25 mouse cellular contexts compared by ENCODE assay signal in genomic region chr9:88527956-88528355, GRCm38 (mm10). TPM values are rescaled to one million over a fixed set of nuclear protein-coding genes. Genes with fewer than 3 reads are reported as not detected.
DNase-seq lines count a peak whose midpoint lies in the region; ATAC-seq and TF ChIP-seq lines count a peak whose summit lies in the region.
"Had no signal": no experiment of that assay in that cellular context is flagged by ENCODE, and none has a peak within 500 bp of the region (broad histone marks: within the 10 kb centered on the region; RNA-seq: fewer than 3 reads in every experiment).

No protein-coding gene starts in this region.

- DNase-seq in embryonic facial prominence, embryonic 11.5 days (ENCODE audit: low spot score), result peak; percentile 22
- DNase-seq in embryonic facial prominence, embryonic 10.5 days (ENCODE audit: low spot score), result no peak
- DNase-seq in heart, postnatal 14 days, result peak; percentile 16 to 20
- DNase-seq in gastrocnemius, adult 2 months, result peak; percentile 47
- DNase-seq in gastrocnemius, postnatal 25 days, result peak; percentile 21
- DNase-seq in midbrain, embryonic 10.5 days (ENCODE audit: low spot score), result no peak
- DNase-seq in cerebellum, postnatal 10 days, result no peak
- DNase-seq: adrenal gland, adult 2 months; adrenal gland, postnatal 25 days; cerebellum, adult 2 months; cerebellum, postnatal 25 days; forebrain, postnatal 0 days; kidney, adult 11 months; kidney, postnatal 10 days had no signal

- 65% methylated on average over 4 of the region's 4 CpGs for WGBS in embryonic facial prominence, embryonic 11.5 days
- WGBS in embryonic facial prominence, embryonic 10.5 days, result 61% methylated on average over 4 of the region's 4 CpGs
- 88% methylated on average over 4 of the region's 4 CpGs for WGBS in heart, embryonic 11.5 days (ENCODE audit: insufficient replicate concordance)
- 87% methylated on average over 4 of the region's 4 CpGs for WGBS in midbrain, embryonic 10.5 days

- no peak overlapping the region for H3K9ac ChIP-seq in embryonic facial prominence, embryonic 11.5 days (replicated peaks; ENCODE audit: low read length)
- no peak overlapping the region for H3K9ac ChIP-seq in heart, embryonic 11.5 days (ENCODE audit: low read depth, low read length)
- H3K9ac ChIP-seq: embryonic facial prominence, embryonic 12.5 days; forebrain, embryonic 13.5 days; forebrain, postnatal 0 days; heart, embryonic 15.5 days; hindbrain, embryonic 13.5 days had no signal

- H3K27ac ChIP-seq in embryonic facial prominence, embryonic 11.5 days (replicated peaks; ENCODE audit: low read depth, low read length), result no peak overlapping the region
- H3K27ac ChIP-seq in embryonic facial prominence, embryonic 10.5 days (replicated peaks), result no peak overlapping the region
- no peak overlapping the region for H3K27ac ChIP-seq in heart, embryonic 11.5 days (ENCODE audit: low read depth, low read length)
- no peak overlapping the region for H3K27ac ChIP-seq in gastrocnemius, adult 2 months
- H3K27ac ChIP-seq in midbrain, embryonic 10.5 days (replicated peaks), result no peak overlapping the region
- H3K27ac ChIP-seq: embryonic facial prominence, embryonic 12.5 days; forebrain, embryonic 13.5 days; heart, embryonic 15.5 days; hindbrain, embryonic 13.5 days; hindbrain, postnatal 0 days had no signal

- no peak for ATAC-seq in embryonic facial prominence, embryonic 11.5 days (replicated peaks; ENCODE audit: insufficient number of reproducible peaks, low FRiP score, low TSS enrichment, low read depth)
- no peak for ATAC-seq in heart, embryonic 11.5 days (replicated peaks; ENCODE audit: insufficient number of reproducible peaks, low FRiP score, low TSS enrichment)
- ATAC-seq: activated CD4-positive, CD25-positive, alpha-beta regulatory T cell, adult 4 months; forebrain, embryonic 13.5 days; forebrain, postnatal 0 days; hindbrain, postnatal 0 days; Patski had no signal

- no peak overlapping the region for H3K4me3 ChIP-seq in embryonic facial prominence, embryonic 11.5 days (ENCODE audit: low read depth, low read length)
- H3K4me3 ChIP-seq in embryonic facial prominence, embryonic 10.5 days, result no peak overlapping the region
- no peak overlapping the region for H3K4me3 ChIP-seq in heart, embryonic 11.5 days (ENCODE audit: low read depth, low read length)
- H3K4me3 ChIP-seq in gastrocnemius, adult 2 months, result no peak overlapping the region
- no peak overlapping the region for H3K4me3 ChIP-seq in midbrain, embryonic 10.5 days
- H3K4me3 ChIP-seq: embryonic facial prominence, embryonic 12.5 days; forebrain, embryonic 13.5 days; heart, embryonic 15.5 days; hindbrain, embryonic 13.5 days had no signal

- H3K4me2 ChIP-seq in embryonic facial prominence, embryonic 11.5 days (ENCODE audit: low read depth, low read length), result no peak overlapping the region
- H3K4me2 ChIP-seq in heart, embryonic 11.5 days, result no peak overlapping the region
- H3K4me2 ChIP-seq: embryonic facial prominence, embryonic 12.5 days; forebrain, embryonic 13.5 days; heart, embryonic 15.5 days; hindbrain, embryonic 13.5 days had no signal

- H3K4me1 ChIP-seq in embryonic facial prominence, embryonic 11.5 days (ENCODE audit: control insufficient read depth, insufficient read depth, low read length), result no peaks in the 10 kb centered on the region
- H3K4me1 ChIP-seq in embryonic facial prominence, embryonic 10.5 days, result no peaks in the 10 kb centered on the region
- no peaks in the 10 kb centered on the region for H3K4me1 ChIP-seq in heart, embryonic 11.5 days (ENCODE audit: control insufficient read depth, insufficient read depth, low read length)
- peaks cover 16% of the 10 kb centered on the region for H3K4me1 ChIP-seq in midbrain, embryonic 10.5 days
- H3K4me1 ChIP-seq: embryonic facial prominence, embryonic 12.5 days had no signal

- H3K36me3 ChIP-seq in embryonic facial prominence, embryonic 11.5 days (replicated peaks; ENCODE audit: control insufficient read depth, insufficient read depth, low read depth, low read length), result no peaks in the 10 kb centered on the region
- H3K36me3 ChIP-seq in embryonic facial prominence, embryonic 10.5 days (replicated peaks), result no peaks in the 10 kb centered on the region
- H3K36me3 ChIP-seq in heart, embryonic 11.5 days (ENCODE audit: control insufficient read depth, insufficient read depth, low read length), result no peaks in the 10 kb centered on the region
- no peaks in the 10 kb centered on the region for H3K36me3 ChIP-seq in midbrain, embryonic 10.5 days
- H3K36me3 ChIP-seq: embryonic facial prominence, embryonic 12.5 days; heart, embryonic 15.5 days; hindbrain, embryonic 13.5 days had no signal

- intact Hi-C loops in heart, postnatal 14 days (cut with DNase I), result no loop called here
- intact Hi-C loops in gastrocnemius, adult 2 months (cut with DNase I), result no loop called here

- no peak for TF ChIP-seq CTCF in gastrocnemius, adult 2 months (IDR thresholded peaks at IDR 0.05)

- H3K9me3 ChIP-seq in embryonic facial prominence, embryonic 11.5 days (replicated peaks; ENCODE audit: control insufficient read depth, low read length), result no peaks in the 10 kb centered on the region
- H3K9me3 ChIP-seq in embryonic facial prominence, embryonic 10.5 days, result no peaks in the 10 kb centered on the region
- no peaks in the 10 kb centered on the region for H3K9me3 ChIP-seq in heart, embryonic 11.5 days (replicated peaks; ENCODE audit: control insufficient read depth, low read length)
- H3K9me3 ChIP-seq in midbrain, embryonic 10.5 days (replicated peaks), result no peaks in the 10 kb centered on the region
- H3K9me3 ChIP-seq: embryonic facial prominence, embryonic 12.5 days; forebrain, embryonic 13.5 days; heart, embryonic 15.5 days; hindbrain, embryonic 13.5 days had no signal

- H3K27me3 ChIP-seq in embryonic facial prominence, embryonic 11.5 days (ENCODE audit: control insufficient read depth, insufficient read depth, low read length), result no peaks in the 10 kb centered on the region
- H3K27me3 ChIP-seq in embryonic facial prominence, embryonic 10.5 days (replicated peaks; ENCODE audit: low read depth, poor library complexity, severe bottlenecking), result no peaks in the 10 kb centered on the region
- no peaks in the 10 kb centered on the region for H3K27me3 ChIP-seq in heart, embryonic 11.5 days (ENCODE audit: control insufficient read depth, insufficient read depth, low read length)
- no peaks in the 10 kb centered on the region for H3K27me3 ChIP-seq in midbrain, embryonic 10.5 days (ENCODE audit: low read depth, poor library complexity, severe bottlenecking)
- H3K27me3 ChIP-seq: embryonic facial prominence, embryonic 12.5 days; forebrain, embryonic 13.5 days; heart, embryonic 15.5 days; hindbrain, embryonic 13.5 days; Patski had no signal

RNA-seq across cellular contexts. Expression of gene Zfp949, which starts 19.9 kb away (rescaled TPM):
- polyA plus RNA-seq in embryonic facial prominence, embryonic 11.5 days (2014; fragmentation: Nextera tagmentation; extraction: Ambion mirVana), result 8.2 and 9.0 TPM in 2 replicates
- polyA plus RNA-seq in embryonic facial prominence, embryonic 10.5 days (2016; fragmentation: Nextera tagmentation; extraction: Ambion mirVana), result 7.0 and 8.5 TPM in 2 replicates
- 1 to 10 TPM; 6.9 to 7.8 TPM for total RNA-seq in heart, postnatal 14 days (2021)
- polyA plus RNA-seq in heart, embryonic 11.5 days (2014; fragmentation: Nextera tagmentation; extraction: Ambion mirVana), result 5.9 and 7.8 TPM in 2 replicates
- 10 to 100 TPM in 1 of 2 experiments, 1 to 10 TPM in 1; 9.0 to 10.5 TPM for total RNA-seq in gastrocnemius, adult 2 months (2021)
- total RNA-seq in gastrocnemius, postnatal 25 days (2021), result 1 to 10 TPM; 6.2 to 6.5 TPM
- polyA plus RNA-seq in midbrain, embryonic 10.5 days (2016; fragmentation: Nextera tagmentation; extraction: Ambion mirVana), result 5.9 and 9.1 TPM in 2 replicates

RNA-seq across cellular contexts. Expression of gene Syncrip, which starts 45.6 kb away (rescaled TPM):
- polyA plus RNA-seq in embryonic facial prominence, embryonic 11.5 days (2014; fragmentation: Nextera tagmentation; extraction: Ambion mirVana), result 150 and 162 TPM in 2 replicates
- 133 TPM in 2 replicates for polyA plus RNA-seq in embryonic facial prominence, embryonic 10.5 days (2016; fragmentation: Nextera tagmentation; extraction: Ambion mirVana)
- 10 to 100 TPM; 61.2 to 62.1 TPM for total RNA-seq in heart, postnatal 14 days (2021)
- polyA plus RNA-seq in heart, embryonic 11.5 days (2014; fragmentation: Nextera tagmentation; extraction: Ambion mirVana), result 65.3 and 70.1 TPM in 2 replicates
- 10 to 100 TPM; 59.4 to 65.0 TPM for total RNA-seq in gastrocnemius, adult 2 months (2021)
- total RNA-seq in gastrocnemius, postnatal 25 days (2021), result 10 to 100 TPM; 38.0 to 45.0 TPM
- 110 and 115 TPM in 2 replicates for polyA plus RNA-seq in midbrain, embryonic 10.5 days (2016; fragmentation: Nextera tagmentation; extraction: Ambion mirVana)

RNA-seq across cellular contexts. Expression of gene Trim43a, which starts 52.7 kb away (rescaled TPM):
- not detected in 2 replicates for polyA plus RNA-seq in embryonic facial prominence, embryonic 11.5 days (2014; fragmentation: Nextera tagmentation; extraction: Ambion mirVana)
- 0.07 TPM in 1 of 2 replicates, not detected in the other for polyA plus RNA-seq in embryonic facial prominence, embryonic 10.5 days (2016; fragmentation: Nextera tagmentation; extraction: Ambion mirVana)
- under 1 TPM; 0.17 to 0.22 TPM for total RNA-seq in heart, postnatal 14 days (2021)
- polyA plus RNA-seq in heart, embryonic 11.5 days (2014; fragmentation: Nextera tagmentation; extraction: Ambion mirVana), result 0.26 TPM in 1 of 2 replicates, not detected in the other
- total RNA-seq in gastrocnemius, adult 2 months (2021), result under 1 TPM; 0.23 to 0.28 TPM
- not detected for total RNA-seq in gastrocnemius, postnatal 25 days (2021)
- polyA plus RNA-seq in midbrain, embryonic 10.5 days (2016; fragmentation: Nextera tagmentation; extraction: Ambion mirVana), result 0.06 and 0.24 TPM in 2 replicates
- total RNA-seq: forebrain, postnatal 0 days; hematopoietic stem cell, adult 5-6 weeks; hindbrain, postnatal 0 days had no signal
- polyA plus RNA-seq: activated CD4-positive, CD25-positive, alpha-beta regulatory T cell, adult 4 months; adrenal gland, adult 2 months; gonadal fat pad, adult 2 months; kidney, embryonic 14.5 days; Patski had no signal

Comparison
In these comparisons a context has a peak if more than half of its experiments do, and no peak if none do; other contexts are left out.
1. DNase-seq: peak in embryonic facial prominence, embryonic 11.5 days (single experiment), heart, postnatal 14 days (2 of 2), gastrocnemius, adult 2 months (single experiment) and gastrocnemius, postnatal 25 days (single experiment); none in embryonic facial prominence, embryonic 10.5 days (single experiment), midbrain, embryonic 10.5 days (single experiment) and cerebellum, postnatal 10 days (0 of 2).